Mouse (Mus musculus) myocyte (in vitro differentiated cells): ENCODE measurements around the gene Herc3.

ENCODE experiments used
- CEBPB ChIP-seq: IDR thresholded peaks from 2 replicates; pipeline ENCODE4 v1.6.1; 2011; ENCODE audit warnings: mild to moderate bottlenecking, moderate library complexity; ENCODE audit not compliant: poor library complexity, insufficient read depth, severe bottlenecking
- E2F4 ChIP-seq: IDR thresholded peaks from one replicate; pipeline ENCODE4 v1.6.1; 2011; ENCODE audit warnings: mild to moderate bottlenecking, control low read depth, moderate library complexity; ENCODE audit not compliant: insufficient read depth
- MAX ChIP-seq: IDR thresholded peaks from one replicate; pipeline ENCODE4 v1.6.1; 2011; ENCODE audit warnings: low read depth, mild to moderate bottlenecking, control low read depth
- MYOD1 ChIP-seq, 3 experiments: IDR thresholded peaks; one replicate each; pipeline ENCODE4 v1.6.1; 2011; ENCODE audit warnings: control low read depth in 2 of 3, low read depth in 2 of 3, mild to moderate bottlenecking in 2 of 3, moderate library complexity in 1 of 3; ENCODE audit not compliant: insufficient read length in 2 of 3, control insufficient read depth in 1 of 3
- POLR2A ChIP-seq: IDR thresholded peaks from one replicate; pipeline ENCODE4 v1.6.1; 2011; ENCODE audit warnings: low read depth, mild to moderate bottlenecking, control low read depth, moderate library complexity; ENCODE audit not compliant: insufficient read length
- POLR2AphosphoS2 ChIP-seq: IDR thresholded peaks from one replicate; pipeline ENCODE4 v1.6.1; 2011; ENCODE audit warnings: low read depth, control low read depth; ENCODE audit not compliant: insufficient read length
- REST ChIP-seq: IDR thresholded peaks from one replicate; pipeline ENCODE4 v1.6.1; 2011; ENCODE audit warnings: mild to moderate bottlenecking, control low read depth, moderate library complexity; ENCODE audit not compliant: insufficient read depth, insufficient read length
- TCF12 ChIP-seq: IDR thresholded peaks from one replicate; pipeline ENCODE4 v1.6.1; 2011; ENCODE audit warnings: mild to moderate bottlenecking, control low read depth; ENCODE audit not compliant: poor library complexity, insufficient read depth, severe bottlenecking
- TCF3 ChIP-seq: IDR thresholded peaks from one replicate; pipeline ENCODE4 v1.6.1; 2011; ENCODE audit warnings: low read depth, control low read depth; ENCODE audit not compliant: insufficient read length

GRCm38 (mm10) chr6:58946840-58947239, 115.6 kb downstream of the Herc3 start:
- TF ChIP-seq POLR2A (no peak), REST (no peak), TCF3 (no peak), E2F4 (no peak), POLR2AphosphoS2 (no peak), MYOD1 (IDR thresholded peaks at IDR 0.05; ENCODE audit: control insufficient read depth in 1 of 3, insufficient read length in 2 of 3, low read depth in 2 of 3) (no peak), MAX (no peak), TCF12 (no peak), CEBPB (no peak)
